Mouse (Mus musculus) midbrain, postnatal 0 days (tissue): ENCODE results near the gene Gemin8. TPM values are rescaled to one million over a fixed set of nuclear protein-coding genes. Genes with fewer than 3 reads are reported as not detected.

Source experiments
- ATAC-seq: fragments of 200-750 bp; cut with Nextera tagmentation; 2 replicates; pipeline ENCODE4 v1.8.0; 2017; ENCODE audit warnings: moderate number of reproducible peaks, mild to moderate bottlenecking, moderate TSS enrichment, moderate library complexity; ENCODE audit not compliant: low FRiP score
- DNase-seq: peaks from one replicate; pipeline ENCODE4 v3.0.0-alpha.2; 2015; ENCODE audit warnings: low spot score
- H3K27ac ChIP-seq: fragments of 300-500 bp; sonication (generic); 2 replicates; pipeline ENCODE4 v1.5.1; 2014; ENCODE audit warnings: low read depth, mild to moderate bottlenecking, low read length, mixed read lengths
- H3K27me3 ChIP-seq: fragments of 300-500 bp; sonication (generic); 2 replicates; pipeline ENCODE4 v1.6.1; 2014; ENCODE audit warnings: low read length, control low read depth, mixed read lengths; ENCODE audit not compliant: insufficient read depth
- H3K36me3 ChIP-seq: fragments of 300-500 bp; sonication (generic); 2 replicates; pipeline ENCODE4 v1.6.1; 2014; ENCODE audit warnings: low read length, control low read depth, mixed read lengths; ENCODE audit not compliant: insufficient read depth
- H3K4me1 ChIP-seq: fragments of 300-500 bp; sonication (generic); 2 replicates; pipeline ENCODE4 v1.6.1; 2014; ENCODE audit warnings: mild to moderate bottlenecking, control low read depth, antibody characterized with exemption, low read length, mixed read lengths; ENCODE audit not compliant: insufficient read depth
- H3K4me2 ChIP-seq: fragments of 300-500 bp; sonication (generic); 2 replicates; pipeline ENCODE4 v1.6.1; 2014; ENCODE audit warnings: low read depth, mild to moderate bottlenecking, low read length, mixed read lengths; ENCODE audit not compliant: poor library complexity, severe bottlenecking
- H3K4me3 ChIP-seq: fragments of 300-500 bp; sonication (generic); 2 replicates; pipeline ENCODE4 v1.5.1; 2014; ENCODE audit warnings: low read depth, mild to moderate bottlenecking, low read length, moderate library complexity
- H3K9ac ChIP-seq: fragments of 300-500 bp; sonication (generic); replicated peaks from 2 replicates; pipeline ENCODE4 v1.6.1; 2014; ENCODE audit warnings: mild to moderate bottlenecking, low read length, moderate library complexity, mixed read lengths; ENCODE audit not compliant: poor library complexity, severe bottlenecking
- H3K9me3 ChIP-seq: fragments of 300-500 bp; sonication (generic); 2 replicates; pipeline ENCODE4 v1.6.1; 2016; ENCODE audit warnings: low read length, control low read depth
- CTCF ChIP-seq: IDR thresholded peaks from 2 replicates; pipeline ENCODE4 v1.5.1; 2016; ENCODE audit warnings: antibody characterized with exemption, mild to moderate bottlenecking
- WGBS: fragments of 180-500 bp; shearing (Covaris S2); extraction: QIAGEN DNeasy Blood & Tissue Kit; methylation state at CpG from one replicate; pipeline ENCODE4 v1.1.7; 2014; 5-methylcytosine and 5-hydroxymethylcytosine counted together
- polyA plus RNA-seq: library from polyadenylated mRNA; unstranded; fragments of >200 nt; fragmentation: Nextera tagmentation; extraction: Ambion mirVana; gene quantifications from 2 replicates; pipeline ENCODE4 v1.2.1, GENCODE M21; 2015
- total RNA-seq: library from RNA; depleted of rRNA; stranded (reverse); fragments of >200 nt; gene quantifications from 2 replicates; pipeline ENCODE4 v1.2.3, GENCODE M21; 2014

Gene Gemin8
- total and polyA plus RNA-seq, 2 experiments from 2014 or later = 6.2 to 7.6 TPM

GRCm38 (mm10) chrX:166170800-166171738 lies 815 bp downstream of the Gemin8 start:
- no peak for TF ChIP-seq CTCF
- H3K4me2 ChIP-seq = peak overlapping the region; percentile 51
- H3K4me1 ChIP-seq = no peaks in the 10 kb centered on the region
- peak overlapping the region; percentile 63; the same call in 1 of the 2 replicates for H3K27ac ChIP-seq
- 25% methylated on average over 9 of the region's 9 CpGs for WGBS
- no peak for ATAC-seq
- H3K27me3 ChIP-seq = no peaks in the 10 kb centered on the region
- no peaks in the 10 kb centered on the region for H3K9me3 ChIP-seq
- peak overlapping the region; percentile 44 for H3K4me3 ChIP-seq
- H3K9ac ChIP-seq = peak overlapping the region; percentile 50; the same call in 1 of the 2 replicates
- DNase-seq = no peak
- no peaks in the 10 kb centered on the region for H3K36me3 ChIP-seq

DNA sequence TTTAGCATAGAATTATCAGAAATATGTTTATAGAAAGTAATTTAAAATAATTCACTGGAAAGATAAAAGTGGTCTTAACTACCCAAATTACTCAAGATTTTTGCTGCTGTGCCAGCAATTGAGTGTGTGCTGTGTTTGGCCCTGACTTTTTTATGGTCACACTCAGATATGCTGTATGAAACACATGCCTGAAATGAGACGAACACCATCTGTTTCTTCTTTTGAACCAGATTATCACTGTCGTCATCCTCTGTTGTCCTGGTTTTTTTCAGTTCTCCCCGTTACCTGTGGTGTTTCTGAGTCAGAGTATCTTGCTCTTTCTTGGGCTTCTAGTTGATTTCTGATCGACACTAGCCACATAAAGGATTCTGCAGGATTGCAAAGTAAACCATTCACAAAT lies 1.8 kb downstream of the Gemin8 start:
- Histone ChIP-seq H3K9me3 (no peaks in the 10 kb centered on the region), H3K4me2 (no peak overlapping the region), H3K36me3 (no peaks in the 10 kb centered on the region), H3K27me3 (no peaks in the 10 kb centered on the region), H3K9ac (no peak overlapping the region), H3K4me1 (no peaks in the 10 kb centered on the region), H3K27ac (no peak overlapping the region), H3K4me3 (no peak overlapping the region)
- DNase-seq = no peak
- no peak for TF ChIP-seq CTCF
- no peak for ATAC-seq
- 54% methylated on average over 4 of the region's 4 CpGs for WGBS

DNA sequence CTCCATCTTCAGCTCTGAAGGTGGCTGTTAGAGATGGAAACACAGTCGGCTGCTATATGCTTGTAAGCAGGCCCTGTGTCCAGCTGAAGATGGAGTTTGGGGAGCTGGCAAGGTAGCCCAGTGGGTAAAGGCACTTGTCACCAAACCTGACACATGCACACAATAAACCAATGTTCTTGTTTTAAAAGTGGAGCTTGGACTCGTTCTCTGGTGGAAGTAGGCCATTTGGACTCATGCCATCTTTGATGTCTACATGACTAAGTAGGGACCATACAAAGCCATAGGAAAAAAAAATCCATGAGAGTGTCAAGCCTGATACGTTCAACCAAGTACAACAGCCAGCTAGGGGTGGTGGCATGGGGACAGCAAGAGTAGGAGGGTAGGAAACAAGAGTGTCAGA lies 2.4 kb downstream of the Gemin8 start:
- Histone ChIP-seq H3K4me3 (no peak overlapping the region), H3K4me1 (no peaks in the 10 kb centered on the region), H3K4me2 (no peak overlapping the region), H3K27me3 (no peaks in the 10 kb centered on the region), H3K9me3 (no peaks in the 10 kb centered on the region), H3K27ac (no peak overlapping the region), H3K9ac (no peak overlapping the region), H3K36me3 (no peaks in the 10 kb centered on the region)
- WGBS = 59% methylated on average over 3 of the region's 3 CpGs
- ATAC-seq = no peak
- DNase-seq = peak; percentile 50
- no peak for TF ChIP-seq CTCF

- 35% methylated on average over 7 of the region's 7 CpGs for WGBS
- Histone ChIP-seq H3K9ac (no peak overlapping the region), H3K27me3 (no peaks in the 10 kb centered on the region), H3K4me2 (no peak overlapping the region), H3K4me1 (no peaks in the 10 kb centered on the region), H3K9me3 (no peaks in the 10 kb centered on the region), H3K36me3 (no peaks in the 10 kb centered on the region), H3K27ac (no peak overlapping the region), H3K4me3 (no peak overlapping the region)
- ATAC-seq = peak; percentile 44; the same call in 1 of the 2 replicates
- peak; percentile 80 for DNase-seq
- TF ChIP-seq CTCF = no peak
Observed at GRCm38 (mm10) chrX:166173796-166174195, 3.5 kb downstream of the Gemin8 start.

DNA sequence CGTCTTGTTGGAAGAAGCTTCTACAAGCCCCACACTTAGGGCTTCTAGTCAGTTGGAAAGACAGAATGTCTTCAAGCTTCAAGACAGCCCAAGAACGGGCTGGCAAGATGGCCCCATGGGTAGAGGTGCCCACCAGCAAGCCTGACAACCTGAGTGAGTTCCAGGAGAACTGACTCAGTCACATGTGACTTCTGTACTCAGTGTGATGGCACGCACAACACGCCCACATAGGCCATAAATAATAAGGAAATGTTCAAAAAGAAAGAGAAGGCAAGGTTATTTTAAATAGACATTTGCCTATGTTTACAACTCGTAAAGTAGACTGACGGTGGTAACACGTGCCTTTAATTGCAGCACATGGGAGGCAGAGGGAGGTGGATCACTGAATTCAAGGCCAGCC lies 7.7 kb downstream of the Gemin8 start:
- Histone ChIP-seq H3K9ac (no peak overlapping the region), H3K4me2 (no peak overlapping the region), H3K9me3 (no peaks in the 10 kb centered on the region), H3K36me3 (no peaks in the 10 kb centered on the region), H3K27me3 (no peaks in the 10 kb centered on the region), H3K4me3 (no peak overlapping the region), H3K4me1 (no peaks in the 10 kb centered on the region), H3K27ac (no peak overlapping the region)
- DNase-seq (no peak), ATAC-seq (no peak)
- WGBS = 90% methylated on average over 7 of the region's 7 CpGs
- no peak for TF ChIP-seq CTCF

DNA sequence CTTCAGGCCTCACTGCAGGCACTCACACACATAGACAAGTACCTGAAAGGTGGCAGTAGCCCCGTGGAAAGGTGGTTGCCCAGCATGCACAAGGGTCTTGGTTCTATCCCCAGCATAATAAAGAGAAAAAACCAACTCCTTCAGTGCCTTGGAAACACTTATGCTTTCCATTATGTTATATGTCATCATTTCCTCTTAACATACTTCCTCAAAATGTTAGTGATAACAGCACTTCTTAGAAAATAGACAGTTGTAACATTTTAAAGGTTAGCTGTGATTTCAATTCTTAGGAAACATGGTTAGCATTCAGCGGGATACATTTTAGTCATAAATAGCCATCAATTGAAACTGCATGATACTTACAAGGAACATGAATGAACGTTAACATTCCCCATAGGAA lies 12.8 kb downstream of the Gemin8 start:
- DNase-seq = no peak
- no peak for TF ChIP-seq CTCF
- Histone ChIP-seq H3K36me3 (no peaks in the 10 kb centered on the region), H3K4me2 (no peak overlapping the region), H3K27me3 (no peaks in the 10 kb centered on the region; the same call in 1 of the 2 replicates), H3K4me1 (no peaks in the 10 kb centered on the region), H3K27ac (no peak overlapping the region), H3K4me3 (no peak overlapping the region), H3K9ac (no peak overlapping the region), H3K9me3 (no peaks in the 10 kb centered on the region)
- 72% methylated on average over 3 of the region's 3 CpGs for WGBS
- ATAC-seq = no peak
